Mouse (Mus musculus) embryonic fibroblast, embryonic 13.5 days (primary cell): ENCODE measurements around the gene Thrb.

Source experiments
- CTCF ChIP-seq: IDR thresholded peaks from 2 replicates; pipeline ENCODE4 v1.5.1; 2011; ENCODE audit warnings: mild to moderate bottlenecking, control low read depth, low read length, moderate library complexity, borderline replicate concordance; ENCODE audit not compliant: insufficient read depth
- POLR2A ChIP-seq: IDR thresholded peaks from 2 replicates; pipeline ENCODE4 v1.6.1; 2011; ENCODE audit warnings: low read depth, mild to moderate bottlenecking, control low read depth, low read length, moderate library complexity

DNA sequence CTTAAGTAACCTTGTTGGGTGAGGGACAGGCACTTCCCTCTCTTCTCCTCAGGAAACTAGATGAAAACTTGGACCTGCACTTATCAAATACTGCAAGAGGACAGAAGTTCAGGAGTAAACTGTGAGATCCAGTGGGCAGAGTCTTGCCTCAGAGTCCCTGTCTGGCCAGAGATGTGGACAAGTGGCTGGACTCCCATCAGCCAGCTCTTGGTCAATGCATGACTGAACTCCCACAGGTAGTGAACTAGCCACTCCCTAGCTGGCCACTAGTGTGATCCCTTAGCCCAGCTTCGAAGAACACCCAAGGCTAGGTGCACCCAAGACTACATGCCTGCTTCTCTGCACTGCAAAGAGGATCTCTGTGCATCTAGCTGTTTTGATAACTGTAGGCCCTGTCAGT is 234.7 kb downstream of the Thrb start:
- TF ChIP-seq POLR2A (no peak), CTCF (no peak)
